Mouse (Mus musculus) liver, adult 2 months (tissue): ENCODE measurements at regions not wholly inside any gene's neighbourhood (a gene's known extent, or its start where the extent isn't known, plus 50 kb on each side); places are given as distances from the start of the nearest gene placed in this dataset.

Experiments
- DNase-seq: peaks from one replicate; pipeline ENCODE4 v3.0.0-alpha.2; 2011; ENCODE audit warnings: low read depth, low spot score; ENCODE audit errors: extremely low read depth
- H3K27ac ChIP-seq: fragments of 200-500 bp; replicated peaks from 2 replicates; pipeline ENCODE4 v1.5.1; 2012; ENCODE audit warnings: low read depth, mild to moderate bottlenecking, control low read depth, inconsistent platforms, low read length; ENCODE audit not compliant: insufficient read depth
- H3K27me3 ChIP-seq: fragments of 200-500 bp; 2 replicates; pipeline ENCODE4 v1.6.1; 2012; ENCODE audit warnings: mild to moderate bottlenecking, moderate library complexity, low read length, inconsistent platforms; ENCODE audit not compliant: control insufficient read depth, insufficient read depth
- H3K36me3 ChIP-seq: fragments of 200-500 bp; 2 replicates; pipeline ENCODE4 v1.6.1; 2012; ENCODE audit warnings: low read length, inconsistent platforms; ENCODE audit not compliant: control insufficient read depth, insufficient read depth
- H3K4me1 ChIP-seq: fragments of 200-500 bp; 2 replicates; pipeline ENCODE4 v1.6.1; 2011; ENCODE audit warnings: low read length; ENCODE audit not compliant: control insufficient read depth, insufficient read depth
- H3K4me3 ChIP-seq: fragments of 200-500 bp; 2 replicates; pipeline ENCODE4 v1.5.1; 2011; ENCODE audit warnings: low read depth, mild to moderate bottlenecking, control low read depth, low read length, moderate library complexity; ENCODE audit not compliant: insufficient read depth
- H3K79me2 ChIP-seq: fragments of 200-500 bp; 2 replicates; pipeline ENCODE4 v1.6.1; 2012; ENCODE audit warnings: inconsistent platforms, mild to moderate bottlenecking, low read length, moderate library complexity; ENCODE audit not compliant: control insufficient read depth, insufficient read depth
- H3K9ac ChIP-seq: fragments of 200-500 bp; 2 replicates; pipeline ENCODE4 v1.6.1; 2012; ENCODE audit warnings: low read depth, mild to moderate bottlenecking, control low read depth, inconsistent platforms, low read length
- CTCF ChIP-seq: fragments of 200-500 bp; IDR thresholded peaks from 2 replicates; pipeline ENCODE4 v1.5.1; 2011; ENCODE audit warnings: low read depth, low read length, control low read depth
- POLR2A ChIP-seq: fragments of 200-500 bp; IDR thresholded peaks from 2 replicates; pipeline ENCODE4 v1.6.1; 2011; ENCODE audit warnings: low read length, control low read depth; ENCODE audit not compliant: insufficient read depth; ENCODE audit errors: extremely low read depth
- whole genome bisulfite sequencing: fragments of 180-500 bp; shearing (Covaris S2); methylation state at CpG from one replicate; pipeline ENCODE4 v1.1.7; 2018; 5-methylcytosine and 5-hydroxymethylcytosine counted together

DNA sequence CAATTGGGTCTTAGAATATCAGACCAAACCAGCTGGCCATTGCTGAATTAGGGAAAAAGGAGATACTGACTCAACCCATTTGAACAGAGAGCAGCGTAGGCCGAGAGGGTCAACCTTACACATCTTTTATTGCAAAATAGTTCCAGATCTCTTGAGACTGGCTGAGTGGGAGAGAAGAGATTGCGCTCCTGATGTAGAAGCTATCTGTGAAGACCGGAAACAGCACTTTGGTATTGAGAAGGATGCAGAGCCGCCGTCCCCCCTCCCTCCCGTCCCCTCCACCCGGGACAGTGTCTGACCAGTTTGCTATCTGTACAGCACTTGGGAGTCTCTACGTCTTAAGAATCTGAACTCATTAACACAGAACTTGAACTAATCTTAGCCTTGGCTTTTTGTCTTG is 135.6 kb downstream of the Zfp365 start:
- TF ChIP-seq POLR2A = no peak
- no peak for TF ChIP-seq CTCF
- Histone ChIP-seq H3K27ac (no peak overlapping the region), H3K79me2 (no peaks in the 10 kb centered on the region), H3K4me1 (no peaks in the 10 kb centered on the region), H3K36me3 (no peaks in the 10 kb centered on the region), H3K4me3 (no peak overlapping the region), H3K27me3 (no peaks in the 10 kb centered on the region), H3K9ac (no peak overlapping the region)
- 76% methylated on average over 9 of the region's 9 CpGs for WGBS
- DNase-seq = no peak

- no peak overlapping the region for H3K9ac ChIP-seq
- WGBS = 70% methylated on average over 8 of the region's 8 CpGs
- H3K79me2 ChIP-seq = no peaks in the 10 kb centered on the region
- no peaks in the 10 kb centered on the region for H3K36me3 ChIP-seq
- no peak for DNase-seq
- no peaks in the 10 kb centered on the region for H3K4me1 ChIP-seq
- H3K27ac ChIP-seq = no peak overlapping the region
- no peaks in the 10 kb centered on the region for H3K27me3 ChIP-seq
- no peak overlapping the region for H3K4me3 ChIP-seq
- TF ChIP-seq CTCF (no peak), POLR2A (no peak)
Measured at GRCm38 (mm10) chr10:67771796-67772195, 140.7 kb downstream of the Zfp365 start.

GRCm38 (mm10) chr10:67766099-67766498 is 146.4 kb downstream of the Zfp365 start:
- Histone ChIP-seq H3K4me3 (no peak overlapping the region), H3K27ac (no peak overlapping the region), H3K27me3 (no peaks in the 10 kb centered on the region), H3K9ac (no peak overlapping the region), H3K79me2 (no peaks in the 10 kb centered on the region), H3K4me1 (no peaks in the 10 kb centered on the region), H3K36me3 (no peaks in the 10 kb centered on the region)
- DNase-seq = peak; percentile 26
- no peak for TF ChIP-seq POLR2A
- TF ChIP-seq CTCF = peak; percentile 87
- WGBS = 42% methylated on average over 13 of the region's 13 CpGs

- Histone ChIP-seq H3K36me3 (no peaks in the 10 kb centered on the region), H3K4me1 (no peaks in the 10 kb centered on the region), H3K27me3 (no peaks in the 10 kb centered on the region), H3K4me3 (no peak overlapping the region), H3K27ac (no peak overlapping the region), H3K79me2 (no peaks in the 10 kb centered on the region), H3K9ac (no peak overlapping the region)
- no peak for DNase-seq
- TF ChIP-seq CTCF = no peak
- TF ChIP-seq POLR2A = no peak
- 64% methylated on average over 3 of the region's 3 CpGs for WGBS
Measured at GRCm38 (mm10) chr10:67760424-67760823, 152.0 kb downstream of the Zfp365 start.

DNA sequence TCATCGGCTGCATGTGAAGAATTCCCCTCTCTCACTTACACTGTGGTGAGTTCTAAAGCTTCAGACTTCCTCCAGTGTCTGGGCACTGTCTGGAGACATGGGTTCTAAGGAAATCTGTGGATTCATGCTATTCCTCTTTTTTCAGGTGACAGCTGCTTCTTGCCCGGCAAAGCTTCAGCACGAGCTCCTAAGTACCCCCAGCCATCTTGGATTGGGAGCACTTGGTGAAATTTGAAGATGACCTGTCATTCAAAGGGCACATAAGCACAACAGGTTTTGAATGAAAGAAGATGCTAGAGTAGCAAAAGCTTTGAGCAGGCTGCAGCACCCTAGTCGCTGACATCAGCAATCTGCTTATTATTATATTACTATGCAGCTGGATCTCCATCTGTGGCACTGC is 164.3 kb downstream of the Zfp365 start:
- Histone ChIP-seq H3K79me2 (no peaks in the 10 kb centered on the region), H3K4me3 (no peak overlapping the region), H3K36me3 (no peaks in the 10 kb centered on the region), H3K27me3 (no peaks in the 10 kb centered on the region), H3K9ac (no peak overlapping the region), H3K4me1 (no peaks in the 10 kb centered on the region), H3K27ac (no peak overlapping the region)
- no peak for DNase-seq
- 85% methylated on average over 4 of the region's 4 CpGs for WGBS
- no peak for TF ChIP-seq POLR2A
- no peak for TF ChIP-seq CTCF

GRCm38 (mm10) chr10:67747461-67747860 is 165.0 kb downstream of the Zfp365 start:
- WGBS = 67% methylated on average over 3 of the region's 3 CpGs
- DNase-seq = no peak
- TF ChIP-seq CTCF (no peak), POLR2A (no peak)

More at GRCm38 (mm10) chr10:67747461-67747860, 165.0 kb downstream of the Zfp365 start:
- Histone ChIP-seq H3K27me3 (no peaks in the 10 kb centered on the region), H3K27ac (no peak overlapping the region), H3K36me3 (no peaks in the 10 kb centered on the region), H3K79me2 (no peaks in the 10 kb centered on the region), H3K4me3 (no peak overlapping the region), H3K4me1 (no peaks in the 10 kb centered on the region), H3K9ac (no peak overlapping the region)
